Mouse (Mus musculus) 3T3-L1 (cell line): ENCODE measurements around the gene Ntn1.

ENCODE experiments used
- DNase-seq: peaks from one replicate; pipeline ENCODE4 v3.0.0-alpha.2; 2015; ENCODE audit warnings: low read depth, low spot score

Ntn1 gene

GRCm38 (mm10) chr11:68331676-68332265 lies 68.9 kb downstream of the Ntn1 start:
- no peak for DNase-seq

DNA sequence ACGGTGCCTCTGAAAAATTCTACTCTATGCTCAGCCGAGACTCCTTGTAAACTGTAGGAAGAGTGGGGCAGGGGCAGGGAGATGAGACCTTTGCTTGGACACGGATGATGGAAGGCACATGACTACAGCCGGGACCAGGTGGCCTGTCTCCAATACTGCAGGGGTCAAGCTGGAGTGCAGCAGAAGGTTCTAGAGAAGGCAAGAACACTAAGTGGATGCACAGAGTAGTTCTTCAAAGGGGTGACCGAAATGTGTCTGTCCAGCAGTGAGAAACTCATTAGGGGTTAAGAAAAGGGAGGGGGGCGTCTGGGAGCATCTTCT lies 69.5 kb downstream of the Ntn1 start:
- DNase-seq, result no peak

DNA sequence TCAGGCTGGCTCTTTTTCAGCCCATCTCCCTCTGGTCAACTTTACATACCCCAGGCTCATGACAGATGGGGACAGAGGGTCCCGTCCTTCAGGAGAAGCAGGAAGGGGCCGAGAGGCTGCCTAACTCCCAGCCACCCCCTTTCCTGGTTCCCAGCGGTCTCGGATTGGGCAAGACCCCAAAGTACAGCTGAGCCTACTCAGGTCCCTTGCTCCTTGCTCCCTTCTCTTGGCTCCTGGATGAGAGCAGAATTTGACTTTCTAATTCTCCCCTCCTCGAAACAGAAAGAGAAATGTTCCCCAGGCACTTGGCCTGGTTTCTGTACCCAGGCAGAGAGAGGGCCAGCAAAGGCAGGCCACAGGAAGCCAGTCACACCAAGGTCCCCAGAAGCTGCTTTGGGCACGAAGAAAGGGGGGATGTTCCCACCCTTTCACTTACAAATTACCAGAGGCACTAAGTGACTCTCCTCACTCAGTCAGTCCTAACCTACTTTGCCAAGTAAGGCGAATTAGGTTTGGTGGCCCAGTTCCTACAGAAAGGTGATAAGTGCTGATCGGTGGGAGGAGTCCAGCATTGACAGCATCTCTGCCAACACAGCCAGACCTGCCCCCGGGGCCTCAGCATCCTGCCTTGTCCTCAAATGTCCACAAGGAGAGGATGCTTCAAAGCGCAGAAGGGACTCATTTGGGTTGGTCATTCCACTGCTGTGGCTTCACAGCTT lies 70.1 kb downstream of the Ntn1 start:
- no peak for DNase-seq

DNA sequence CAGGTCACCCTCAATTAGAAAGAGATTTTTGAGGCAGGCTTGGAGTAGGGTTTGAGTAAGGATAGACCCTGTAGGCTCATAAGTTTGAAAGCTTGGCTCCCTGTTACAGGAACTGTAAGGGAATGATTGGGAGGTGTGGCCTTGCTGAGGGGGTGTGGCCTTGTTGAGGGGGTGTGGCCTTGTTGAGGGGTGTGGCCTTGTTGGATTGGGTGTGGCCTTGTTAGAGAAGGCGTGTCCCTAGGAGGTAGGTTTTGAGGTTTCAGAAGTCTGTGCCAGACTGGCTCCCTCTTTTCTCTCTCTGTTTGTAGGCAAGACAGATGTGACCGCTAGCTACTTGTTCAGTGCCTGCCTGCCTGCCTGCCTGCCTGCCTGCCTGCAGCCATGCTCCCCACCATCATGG lies 75.8 kb downstream of the Ntn1 start:
- no peak for DNase-seq

DNA sequence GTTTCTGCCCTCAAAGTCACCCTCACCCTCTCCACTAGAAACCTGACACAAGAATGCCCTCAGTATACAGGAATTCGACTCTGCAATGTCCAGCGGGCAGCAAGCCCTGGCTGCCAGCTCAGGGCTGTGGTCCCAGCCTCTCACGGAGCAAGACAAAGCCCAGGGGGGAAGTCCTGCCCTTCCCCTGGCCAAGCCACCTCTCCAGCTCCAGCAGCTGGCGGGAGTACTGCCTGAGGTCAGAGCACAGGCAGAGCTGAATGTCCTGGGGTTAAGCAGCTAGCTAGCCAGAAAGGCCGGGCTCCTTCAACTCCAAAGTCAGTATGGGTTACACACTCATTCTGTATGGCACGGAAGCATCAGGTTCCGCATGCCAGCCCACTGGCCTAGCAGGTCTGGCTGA lies 79.2 kb downstream of the Ntn1 start:
- no peak for DNase-seq

- no peak for DNase-seq
These were observed 85.0 kb downstream of the Ntn1 start for GRCm38 (mm10) chr11:68315551-68316130.

- peak; percentile 91 for DNase-seq
These were observed 86.8 kb downstream of the Ntn1 start for GRCm38 (mm10) chr11:68313861-68314260.

- DNase-seq, result peak; percentile 24
These were observed 87.6 kb downstream of the Ntn1 start for GRCm38 (mm10) chr11:68313065-68313464.

- DNase-seq, result no peak
These were observed 91.6 kb downstream of the Ntn1 start for GRCm38 (mm10) chr11:68308911-68309580.

- DNase-seq, result no peak
These were observed 94.6 kb downstream of the Ntn1 start for GRCm38 (mm10) chr11:68305997-68306396.

DNA sequence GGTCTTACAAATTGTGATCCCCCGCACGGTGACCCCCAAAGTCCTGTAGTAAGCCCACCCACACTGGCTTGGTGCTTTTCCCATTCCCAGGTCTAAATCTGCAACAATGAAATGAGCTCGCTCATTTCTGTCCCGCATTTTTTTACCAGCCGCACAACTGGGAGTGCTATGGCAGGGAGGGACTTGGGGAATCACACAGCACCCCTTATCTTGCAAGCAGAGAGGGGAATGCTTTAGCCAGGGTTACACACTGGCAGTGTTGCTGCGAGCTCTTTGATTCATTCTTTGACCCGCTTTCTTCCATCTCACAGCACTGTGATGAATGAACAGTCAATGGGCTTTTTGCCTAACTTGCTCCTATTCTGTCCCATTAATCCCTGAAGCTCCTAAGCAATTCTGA lies 98.3 kb downstream of the Ntn1 start:
- DNase-seq, result no peak

DNA sequence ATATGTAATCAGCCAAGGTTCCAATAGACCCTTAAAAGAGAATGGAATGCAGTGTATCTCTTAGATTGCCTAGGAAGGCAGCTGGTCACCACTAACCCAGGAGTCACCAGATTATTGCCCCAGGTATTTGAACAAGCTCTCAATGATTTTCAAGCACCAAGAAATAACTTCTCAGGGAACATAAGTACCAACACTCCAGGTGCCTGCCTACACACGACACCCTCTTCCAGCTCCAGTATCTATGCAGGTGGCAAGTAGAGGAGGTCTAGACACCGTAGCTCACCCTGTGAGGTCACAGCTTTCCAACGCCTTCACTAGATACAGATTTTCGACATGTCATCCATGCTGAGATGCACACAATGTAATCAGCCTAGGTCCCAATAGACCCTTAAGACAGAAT lies 99.0 kb downstream of the Ntn1 start:
- no peak for DNase-seq

- no peak for DNase-seq
These were observed 105.1 kb downstream of the Ntn1 start for GRCm38 (mm10) chr11:68295474-68295873.

- no peak for DNase-seq
These were observed 110.0 kb downstream of the Ntn1 start for GRCm38 (mm10) chr11:68290631-68291030.

DNA sequence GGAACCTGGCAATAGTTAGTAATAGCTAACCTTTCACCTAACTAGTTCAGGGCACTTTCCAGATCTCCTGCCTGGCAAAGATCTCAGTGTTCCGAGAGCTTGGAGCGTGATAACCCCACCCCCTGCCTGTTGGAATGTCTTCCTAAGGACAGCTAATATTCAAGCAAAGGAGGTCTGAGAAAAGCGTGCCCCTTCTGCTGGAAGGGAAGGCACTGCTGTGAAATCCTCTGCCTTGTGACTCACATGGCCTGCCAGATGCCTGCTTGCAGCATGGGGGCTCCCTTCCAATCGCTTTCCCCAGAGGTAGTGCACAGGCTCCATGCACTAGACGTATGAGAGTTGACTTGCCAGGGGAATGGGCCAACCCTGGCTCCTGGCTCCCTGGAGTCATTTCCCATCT lies 113.3 kb downstream of the Ntn1 start:
- peak; percentile 11 for DNase-seq

- DNase-seq, result no peak
These were observed 114.3 kb downstream of the Ntn1 start for GRCm38 (mm10) chr11:68286142-68286808.

DNA sequence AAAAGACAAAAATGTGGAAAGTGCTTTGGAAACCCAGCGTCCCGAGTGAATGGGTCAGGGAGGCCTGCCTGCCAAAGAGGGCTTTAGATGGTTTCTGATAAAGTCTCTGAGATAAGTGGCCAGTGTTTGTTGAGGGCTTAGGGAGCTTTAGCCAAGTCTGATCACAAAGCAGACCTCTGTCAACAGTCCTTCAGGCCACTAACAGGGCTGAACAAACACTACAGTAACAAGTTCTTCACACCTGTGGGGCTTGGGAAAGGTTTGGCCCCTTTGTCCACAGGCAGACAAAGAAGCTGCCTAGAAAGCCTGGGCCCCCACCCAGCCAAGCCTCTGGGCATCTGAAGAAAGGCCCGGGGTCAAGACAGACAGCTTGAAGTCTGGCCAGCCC lies 114.9 kb downstream of the Ntn1 start:
- no peak for DNase-seq

DNA sequence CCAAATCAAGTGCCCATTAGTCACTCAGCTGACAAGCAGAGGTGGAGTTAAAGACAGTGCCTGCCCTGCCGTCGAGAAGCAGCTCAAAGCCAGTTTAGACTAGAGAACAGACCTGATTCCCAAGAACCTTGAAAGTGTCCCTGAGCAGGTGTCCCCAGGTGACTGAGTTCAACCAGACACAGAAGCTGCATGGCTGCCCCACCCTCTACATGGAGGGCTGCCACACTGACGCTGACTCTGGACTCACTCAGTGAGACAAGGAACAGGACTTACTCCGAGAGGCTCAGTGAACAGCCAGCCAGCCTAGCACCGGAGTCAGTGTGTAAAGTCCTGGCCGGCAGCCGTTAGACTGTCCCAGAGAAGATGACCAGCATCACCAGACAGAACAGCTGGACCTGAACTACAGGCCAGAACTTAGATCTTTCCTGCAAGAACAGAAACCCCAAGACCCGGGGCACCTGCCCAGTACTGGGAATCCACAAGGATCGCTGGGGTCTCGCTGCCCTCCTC lies 120.6 kb downstream of the Ntn1 start:
- DNase-seq, result no peak

GRCm38 (mm10) chr11:68276945-68277344 lies 123.7 kb downstream of the Ntn1 start:
- DNase-seq, result no peak

DNA sequence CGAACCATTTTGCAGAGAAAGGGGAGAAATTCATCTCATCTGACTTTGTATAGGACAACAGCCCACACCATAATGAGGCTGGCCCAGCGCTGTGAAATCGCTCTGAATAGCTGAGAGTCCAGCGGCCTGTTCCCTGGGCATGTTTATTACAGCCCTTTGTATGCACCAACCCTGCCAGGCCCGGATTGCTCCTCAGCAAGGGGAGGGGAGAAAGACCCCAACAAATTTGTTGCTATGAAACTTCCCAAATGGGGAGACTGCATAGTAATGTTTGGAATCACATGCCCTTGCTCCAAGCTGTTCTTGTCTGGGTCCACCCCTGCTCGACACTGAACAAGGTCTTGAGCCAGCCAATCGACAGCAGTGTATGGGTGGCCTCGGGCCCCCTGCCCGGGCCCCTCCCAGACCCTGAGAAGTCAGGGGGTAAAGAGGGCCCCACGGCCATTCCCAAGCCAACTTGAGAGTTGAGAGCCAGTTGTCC lies 126.3 kb downstream of the Ntn1 start:
- DNase-seq, result no peak

- no peak for DNase-seq
These were observed 126.8 kb downstream of the Ntn1 start for GRCm38 (mm10) chr11:68273855-68274254.
